ENCODE assay signal across 13 mouse cellular contexts in the genomic region with DNA sequence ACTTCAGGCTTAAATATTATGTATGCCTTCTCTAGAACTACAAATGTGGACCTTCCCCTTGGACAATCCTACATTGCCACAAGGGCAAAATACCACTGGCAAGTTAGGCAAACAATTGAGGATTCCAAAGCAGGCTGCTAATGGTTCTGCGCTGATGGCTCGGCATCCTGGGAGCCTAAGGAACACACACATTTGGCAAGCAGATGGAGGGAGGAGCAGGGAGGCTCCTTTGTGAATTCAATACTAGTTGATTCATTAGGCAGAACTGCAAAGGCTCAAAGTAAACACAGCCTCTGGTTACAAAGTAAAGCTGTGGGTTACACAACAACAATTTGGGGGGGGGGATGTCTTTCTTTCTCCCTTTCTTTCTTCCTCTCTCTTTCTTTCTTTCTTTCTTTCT.
DNase-seq lines count a peak whose midpoint lies in the region; ATAC-seq and TF ChIP-seq lines count a peak whose summit lies in the region.
"Had no signal": no experiment of that assay in that cellular context is flagged by ENCODE, and none has a peak within 500 bp of the region (broad histone marks: within the 10 kb centered on the region; RNA-seq: fewer than 3 reads in every experiment).

No protein-coding gene starts in this region.

- peak; percentile 91; the same call in 1 of the 2 replicates for ATAC-seq in kidney, embryonic 16.5 days (ENCODE audit: low FRiP score, low TSS enrichment)
- peak; percentile 54 for ATAC-seq in Patski
- peak; percentile 75; the same call in 1 of the 2 replicates for ATAC-seq in lung, embryonic 14.5 days (ENCODE audit: insufficient read depth)
- ATAC-seq in activated CD4-positive, CD25-positive, alpha-beta regulatory T cell, adult 4 months: no peak

- in situ Hi-C loops in Patski (cut with MboI; ENCODE audit: low pct_unique_long_range_greater_than_20kb): no loop called here

- no peaks in the 10 kb centered on the region for H3K9me3 ChIP-seq in kidney, embryonic 16.5 days (ENCODE audit: low read length)
- no peaks in the 10 kb centered on the region for H3K9me3 ChIP-seq in lung, embryonic 14.5 days (ENCODE audit: low read depth, low read length)
- H3K9me3 ChIP-seq: G1E; megakaryocyte, embryonic 14.5 days had no signal

- no peaks in the 10 kb centered on the region for H3K27me3 ChIP-seq in kidney, embryonic 16.5 days (ENCODE audit: insufficient read depth, low read length)
- no peaks in the 10 kb centered on the region for H3K27me3 ChIP-seq in Patski
- H3K27me3 ChIP-seq in lung, embryonic 14.5 days (ENCODE audit: insufficient read depth, low read length): no peaks in the 10 kb centered on the region
- H3K27me3 ChIP-seq: megakaryocyte, embryonic 14.5 days had no signal

- H3K27ac ChIP-seq in kidney, embryonic 16.5 days (ENCODE audit: low read length): 0 out of 2 replicates have a peak overlapping the region, but pooled peaks have one; percentile 1
- H3K27ac ChIP-seq in lung, embryonic 14.5 days (ENCODE audit: low read depth): no peak overlapping the region

- peaks cover 7% of the 10 kb centered on the region; the same call in 1 of the 2 replicates for H3K36me3 ChIP-seq in kidney, embryonic 16.5 days (ENCODE audit: insufficient read depth, low read length)
- H3K36me3 ChIP-seq in lung, embryonic 14.5 days (ENCODE audit: insufficient read depth): no peaks in the 10 kb centered on the region

- TF ChIP-seq CTCF in Patski (IDR thresholded peaks at IDR 0.05): no peak
- TF ChIP-seq CTCF in lung, embryonic 14.5 days (IDR thresholded peaks at IDR 0.05; ENCODE audit: low read depth): no peak

- H3K9ac ChIP-seq in kidney, embryonic 16.5 days (replicated peaks; ENCODE audit: low read length): no peak overlapping the region
- no peak overlapping the region for H3K9ac ChIP-seq in lung, embryonic 14.5 days

- H3K4me1 ChIP-seq in kidney, embryonic 16.5 days (ENCODE audit: insufficient read depth, low read length): 0 out of 2 replicates have a peak, but pooled peaks cover 7% of the 10 kb centered on the region
- no peaks in the 10 kb centered on the region for H3K4me1 ChIP-seq in lung, embryonic 14.5 days (ENCODE audit: insufficient read depth)
- H3K4me1 ChIP-seq: megakaryocyte, embryonic 14.5 days had no signal

- no peak overlapping the region for H3K4me2 ChIP-seq in kidney, embryonic 16.5 days (replicated peaks; ENCODE audit: low read depth, low read length)
- H3K4me2 ChIP-seq in lung, embryonic 14.5 days: no peak overlapping the region

- POLR2A ChIA-PET in Patski (lab: Charles Lee): interaction anchor here (0.6 kb wide), 1 partner anchor 122 kb away, joined by 8 read pairs; no protein-coding TSS in a partner anchor

- 40% methylated on average over 2 of the region's 2 CpGs for WGBS in kidney, embryonic 16.5 days
- 18% methylated on average over 2 of the region's 2 CpGs for WGBS in lung, embryonic 14.5 days

- CTCF ChIA-PET in Patski (lab: Charles Lee): interaction anchor here (1.2 kb wide), 2 partner anchors 11 to 1018 kb away, joined by 3 read pairs; no protein-coding TSS in a partner anchor

- no peak for DNase-seq in kidney, adult 8-10 months
- DNase-seq in Patski (ENCODE audit: low read depth, low spot score) (peak; percentile 4), MN1 (ENCODE audit: low spot score) (no peak)
- peak; percentile 56 for DNase-seq in embryo, embryonic 10.5 days (ENCODE audit: low spot score)
- peak; percentile 61 for DNase-seq in lung, embryonic 14.5 days
- DNase-seq in right cerebral cortex, postnatal 25 days: no peak
- DNase-seq: adrenal gland, postnatal 25 days; cerebellum, postnatal 36 days had no signal

- no peak overlapping the region for H3K4me3 ChIP-seq in kidney, embryonic 16.5 days (ENCODE audit: low read length)
- H3K4me3 ChIP-seq in lung, embryonic 14.5 days (ENCODE audit: low read depth, low read length): no peak overlapping the region
- H3K4me3 ChIP-seq: heart, adult 2 months; megakaryocyte, embryonic 14.5 days had no signal

Comparison
In these comparisons a context has a peak if more than half of its experiments do, and no peak if none do; other contexts are left out.
1. DNase-seq: peak in Patski (single experiment), embryo, embryonic 10.5 days (single experiment) and lung, embryonic 14.5 days (single experiment); none in kidney, adult 8-10 months (0 of 2), MN1 (single experiment) and right cerebral cortex, postnatal 25 days (single experiment).